Mouse (Mus musculus): ENCODE results near the gene Eps8l3.

- TF ChIP-seq RCOR1 (IDR thresholded peaks at IDR 0.05; ENCODE audit: low read depth, low read length), result no peak
- no peak for TF ChIP-seq CTCF (IDR thresholded peaks at IDR 0.05 in 2 of 3, conservative IDR thresholded peaks at IDR 0.05 in 1 of 3; ENCODE audit: control insufficient read depth in 1 of 3, insufficient read depth in 1 of 3, low read depth in 2 of 3, low read length in 3 of 3, poor library complexity in 1 of 3, severe bottlenecking in 1 of 3)
- TF ChIP-seq E2F4 (IDR thresholded peaks at IDR 0.05; ENCODE audit: borderline replicate concordance, low read depth, low read length), result no peak
- no peak for TF ChIP-seq GATA1 (IDR thresholded peaks at IDR 0.05; ENCODE audit: low read depth, low read length)
- TF ChIP-seq EP300 (IDR thresholded peaks at IDR 0.05; ENCODE audit: low read depth in 1 of 2, low read length in 2 of 2), result no peak
- TF ChIP-seq ZKSCAN1 (IDR thresholded peaks at IDR 0.05; ENCODE audit: low read depth, low read length), result no peak
- TF ChIP-seq SMC3 (IDR thresholded peaks at IDR 0.05; ENCODE audit: low read depth, low read length), result no peak
- no peak for TF ChIP-seq TCF12 (IDR thresholded peaks at IDR 0.05; ENCODE audit: low read depth, low read length)
- TF ChIP-seq POLR2A (IDR thresholded peaks at IDR 0.05; ENCODE audit: control insufficient read depth in 1 of 2, insufficient read depth in 1 of 2, low read depth in 1 of 2, low read length in 2 of 2, poor library complexity in 1 of 2), result no peak
These were observed 33.6 kb upstream of the Eps8l3 start for GRCm38 (mm10) chr3:107843406-107843805.
